Mouse (Mus musculus) mammary gland, adult 2 months (tissue): ENCODE results near the gene Eml4. TPM values are rescaled to one million over a fixed set of nuclear protein-coding genes. Genes with fewer than 3 reads are reported as not detected.

ENCODE experiments used
- polyA plus RNA-seq: library from polyadenylated mRNA; depleted of rRNA; stranded (reverse); fragments of >200 nt; gene quantifications from 2 replicates; pipeline ENCODE4 v1.2.3, GENCODE M21; 2012; ENCODE audit warnings: low replicate concordance; rRNA removed

Eml4 gene
- polyA plus RNA-seq: 9.5 and 11.6 TPM in 2 replicates

GRCm38 (mm10) chr17:83350379-83351091 lies at the start of gene Eml4:
TSS of gene Eml4 (plus strand) at chr17:83350931.

GRCm38 (mm10) chr17:83517280-83518015 lies 166.7 kb downstream of the Eml4 start, which contains the start of gene Cox7a2l:
TSS of gene Cox7a2l (minus strand) at chr17:83517330.

Other genes with a start within 250 kb of the Eml4 start
- 57.5 and 71.9 TPM in 2 replicates for gene Pkdcc, start 135.6 kb upstream of the Eml4 start, polyA plus RNA-seq
- 88.9 and 127 TPM in 2 replicates for gene Cox7a2l, start 166.4 kb downstream of the Eml4 start, polyA plus RNA-seq